Mouse (Mus musculus) forebrain, embryonic 15.5 days (tissue): Measurements from ENCODE around the gene Sf3a3. TPM values are rescaled to one million over a fixed set of nuclear protein-coding genes. Genes with fewer than 3 reads are reported as not detected.
A peak's percentile ranks its signal among the peaks of the same experiment; 100 is the strongest.

ENCODE experiments used
- ATAC-seq: fragments of 200-750 bp; cut with Nextera tagmentation; replicated peaks from 2 replicates; pipeline ENCODE4 v1.8.0; 2017; ENCODE audit warnings: mild to moderate bottlenecking, moderate TSS enrichment, moderate library complexity
- H3K27ac ChIP-seq: fragments of 300-500 bp; sonication (generic); replicated peaks from 2 replicates; pipeline ENCODE4 v1.5.1; 2015; ENCODE audit warnings: mild to moderate bottlenecking, inconsistent platforms
- H3K27me3 ChIP-seq: fragments of 300-500 bp; sonication (generic); 2 replicates; pipeline ENCODE4 v1.6.1; 2015; ENCODE audit warnings: inconsistent platforms
- H3K36me3 ChIP-seq: fragments of 300-500 bp; sonication (generic); 2 replicates; pipeline ENCODE4 v1.6.1; 2015; ENCODE audit warnings: mild to moderate bottlenecking, inconsistent platforms
- H3K4me1 ChIP-seq: fragments of 300-500 bp; sonication (generic); 2 replicates; pipeline ENCODE4 v1.6.1; 2015; ENCODE audit warnings: inconsistent platforms
- H3K4me2 ChIP-seq: fragments of 300-500 bp; sonication (generic); replicated peaks from 2 replicates; pipeline ENCODE4 v1.6.1; 2015; ENCODE audit warnings: mild to moderate bottlenecking, inconsistent platforms
- H3K4me3 ChIP-seq: fragments of 300-500 bp; sonication (generic); 2 replicates; pipeline ENCODE4 v1.5.1; 2015; ENCODE audit warnings: mild to moderate bottlenecking, inconsistent platforms
- H3K9ac ChIP-seq: fragments of 300-500 bp; sonication (generic); replicated peaks from 2 replicates; pipeline ENCODE4 v1.6.1; 2015; ENCODE audit warnings: mild to moderate bottlenecking, inconsistent platforms
- H3K9me3 ChIP-seq: fragments of 300-500 bp; sonication (generic); 2 replicates; pipeline ENCODE4 v1.6.1; 2016; ENCODE audit warnings: inconsistent platforms
- WGBS: fragments of 180-500 bp; shearing (Covaris S2); methylation state at CpG from one replicate; pipeline ENCODE4 v1.1.7; 2015; ENCODE audit warnings: mixed read lengths; 5-methylcytosine and 5-hydroxymethylcytosine counted together
- polyA plus RNA-seq: library from polyadenylated mRNA; unstranded; fragments of >200 nt; fragmentation: Nextera tagmentation; extraction: Ambion mirVana; gene quantifications from 2 replicates; pipeline ENCODE4 v1.2.1, GENCODE M21; 2015

The Sf3a3 gene
- 132 and 133 TPM in 2 replicates for polyA plus RNA-seq

DNA sequence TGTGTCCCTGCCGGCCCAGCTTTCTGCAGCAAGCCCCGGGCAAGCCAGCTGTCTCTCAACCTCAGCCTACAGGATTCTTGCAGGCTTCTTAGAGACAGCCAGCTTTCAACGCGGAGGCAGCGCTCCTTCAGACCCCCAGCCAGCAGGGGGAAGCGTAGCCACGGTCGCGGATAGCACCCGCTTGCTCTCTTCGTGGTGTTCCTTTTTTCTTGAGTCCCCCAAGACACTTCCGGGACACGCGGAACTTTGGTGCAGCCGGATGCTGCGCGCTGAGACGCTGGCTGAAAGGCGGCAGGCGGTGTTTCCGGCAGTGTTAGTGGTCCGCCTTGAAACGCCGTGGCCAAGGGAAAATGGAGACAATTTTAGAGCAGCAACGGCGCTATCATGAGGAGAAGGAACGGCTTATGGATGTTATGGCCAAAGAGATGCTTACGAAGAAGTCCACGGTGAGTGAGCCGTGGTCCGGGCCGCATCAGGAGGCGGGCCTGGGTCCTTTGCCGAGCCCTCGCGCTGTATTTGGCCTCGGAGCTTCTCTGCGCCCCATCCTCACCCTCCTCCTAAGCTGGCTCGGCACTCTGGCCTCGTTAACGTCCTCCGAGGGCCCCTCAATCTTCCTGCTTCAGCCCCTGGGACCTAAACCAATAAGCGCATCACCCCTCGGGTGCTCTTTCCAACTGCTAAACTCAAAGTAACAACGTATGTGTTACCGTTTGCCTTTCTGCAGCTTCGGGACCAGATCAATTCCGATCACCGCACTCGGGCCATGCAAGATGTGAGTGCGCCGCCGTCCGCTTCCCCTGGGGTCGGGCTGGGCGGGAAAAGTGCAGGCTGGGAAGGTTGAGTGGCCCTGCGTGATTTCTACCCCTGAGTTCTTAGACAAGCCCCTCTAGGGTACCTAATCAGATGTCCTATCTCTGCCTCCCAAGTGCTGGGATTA is at the start of gene Sf3a3:
Sf3a3 (plus strand) TSS at position 232 of the 937 bp plus-strand sequence.
- peak within 1 kb of the TSS; percentile 81 for H3K27ac ChIP-seq
- H3K4me2 ChIP-seq: peak within 1 kb of the TSS; percentile 94
- H3K9me3 ChIP-seq: no peaks in the 10 kb centered on the region
- peak within 1 kb of the TSS; percentile 96 for H3K9ac ChIP-seq
- peaks cover 17% of the 10 kb centered on the region for H3K4me1 ChIP-seq
- peaks cover 33% of the 10 kb centered on the region for H3K36me3 ChIP-seq
- peak within 1 kb of the TSS; percentile 91 for H3K4me3 ChIP-seq
- peaks cover 6% of the 10 kb centered on the region; the same call in 1 of the 2 replicates for H3K27me3 ChIP-seq
- peak; percentile 96 for ATAC-seq
- under 1% methylated on average over 57 of the region's 57 CpGs for WGBS

DNA sequence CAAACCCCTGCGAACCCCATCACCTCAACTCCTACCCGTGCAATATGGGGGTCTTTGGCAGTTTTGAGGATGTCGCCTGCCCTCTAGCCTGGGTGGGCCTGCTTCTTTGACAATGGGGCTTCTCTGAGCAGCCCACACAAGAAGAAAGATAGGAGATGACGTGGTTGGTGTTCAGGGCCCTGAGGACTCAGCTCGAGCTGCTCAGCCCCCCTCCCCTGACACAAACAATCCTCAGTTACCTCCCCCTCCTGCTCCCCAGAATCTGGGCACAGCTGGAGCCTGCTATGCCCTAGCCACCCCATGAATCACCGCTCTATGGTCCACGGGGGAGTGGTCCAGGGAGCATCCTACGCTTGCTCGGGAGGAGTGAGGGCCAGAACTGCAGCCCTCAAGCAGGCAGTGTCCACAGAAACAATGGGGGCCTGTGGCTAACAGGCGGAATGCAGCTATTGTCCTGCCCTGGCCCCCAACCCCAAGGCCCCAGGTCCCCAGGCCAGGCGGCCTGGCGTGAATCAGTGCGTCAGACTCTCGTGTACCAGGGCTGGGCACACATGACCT is 47.0 kb upstream of the Sf3a3 start:
- WGBS: 28% methylated on average over 14 of the region's 14 CpGs
- no peaks in the 10 kb centered on the region for H3K9me3 ChIP-seq
- H3K36me3 ChIP-seq: no peaks in the 10 kb centered on the region
- peaks cover 24% of the 10 kb centered on the region; the same call in 1 of the 2 replicates for H3K27me3 ChIP-seq
- H3K4me1 ChIP-seq: peaks cover 49% of the 10 kb centered on the region
- H3K9ac ChIP-seq: no peak overlapping the region
- ATAC-seq: no peak
- no peak overlapping the region for H3K4me2 ChIP-seq
- H3K27ac ChIP-seq: no peak overlapping the region
- H3K4me3 ChIP-seq: no peak overlapping the region

DNA sequence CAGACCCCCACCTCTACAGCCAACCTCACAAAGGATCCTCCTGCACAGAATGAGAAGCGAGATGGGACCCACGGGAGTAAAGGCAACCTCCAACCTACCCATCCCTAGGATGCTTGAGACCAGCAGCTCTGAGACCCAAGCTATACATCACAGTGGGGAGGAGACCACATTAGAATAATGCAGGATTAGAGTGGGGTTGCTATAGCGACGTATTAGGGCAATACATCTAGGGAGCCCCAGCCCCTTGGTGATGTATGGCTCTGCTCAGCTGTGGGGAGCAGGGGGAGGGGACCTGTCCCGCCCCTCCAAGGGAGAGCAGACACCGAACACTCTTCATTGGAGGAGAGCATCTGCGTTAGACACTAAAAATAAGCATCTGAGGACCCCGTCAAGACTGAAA is 46.5 kb upstream of the Sf3a3 start:
- Histone ChIP-seq H3K9me3 (no peaks in the 10 kb centered on the region), H3K4me1 (peaks cover 51% of the 10 kb centered on the region), H3K27me3 (peaks cover 18% of the 10 kb centered on the region; the same call in 1 of the 2 replicates), H3K36me3 (no peaks in the 10 kb centered on the region), H3K4me3 (no peak overlapping the region), H3K4me2 (no peak overlapping the region), H3K9ac (no peak overlapping the region), H3K27ac (no peak overlapping the region)
- 9% methylated on average over 8 of the region's 8 CpGs for WGBS
- no peak for ATAC-seq

DNA sequence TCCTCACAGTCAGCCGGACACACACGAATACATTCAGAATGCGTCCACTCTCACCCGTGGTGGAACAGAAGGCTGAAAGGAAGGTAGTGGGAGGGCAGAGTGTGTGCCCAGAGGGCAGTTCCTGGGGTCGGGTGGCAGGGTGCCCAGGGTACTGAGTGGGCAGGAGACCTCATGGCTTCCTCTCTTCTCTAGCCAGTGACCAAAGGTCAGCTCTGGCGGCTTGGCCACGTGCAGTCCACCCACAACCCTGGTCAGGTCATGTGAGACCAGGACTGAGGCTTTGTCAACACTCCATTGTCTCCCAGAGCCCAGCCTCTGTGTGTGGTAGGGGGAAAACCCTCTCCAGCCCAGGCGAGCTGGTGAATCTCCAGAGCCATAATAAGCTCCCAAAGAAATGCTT is 44.3 kb upstream of the Sf3a3 start:
- H3K9ac ChIP-seq: no peak overlapping the region
- no peak overlapping the region for H3K4me2 ChIP-seq
- H3K36me3 ChIP-seq: no peaks in the 10 kb centered on the region
- peaks cover 17% of the 10 kb centered on the region; the same call in 1 of the 2 replicates for H3K27me3 ChIP-seq
- 67% methylated on average over 8 of the region's 8 CpGs for WGBS
- ATAC-seq: no peak
- no peaks in the 10 kb centered on the region for H3K9me3 ChIP-seq
- peaks cover 51% of the 10 kb centered on the region for H3K4me1 ChIP-seq
- H3K27ac ChIP-seq: no peak overlapping the region
- no peak overlapping the region for H3K4me3 ChIP-seq

DNA sequence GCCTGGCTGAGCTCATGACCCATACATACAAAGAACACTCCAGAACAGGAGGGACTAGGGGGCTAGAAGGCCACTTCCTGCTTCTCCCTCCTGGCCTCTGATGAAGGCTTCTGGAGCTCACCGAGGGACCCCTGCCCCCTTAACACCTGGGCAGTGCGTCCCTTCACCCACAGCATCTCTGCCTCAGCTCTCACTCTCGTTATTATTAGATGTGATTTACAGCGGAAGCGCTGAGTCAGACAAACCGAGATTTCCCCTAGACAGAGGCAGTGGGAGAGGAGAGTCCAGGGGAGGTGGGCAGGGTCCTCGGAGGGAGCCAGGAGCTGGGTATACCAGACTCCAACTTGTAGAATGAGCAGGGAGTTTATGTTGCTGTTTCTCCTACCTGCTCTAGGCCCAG is 43.0 kb upstream of the Sf3a3 start:
- peaks cover 51% of the 10 kb centered on the region for H3K4me1 ChIP-seq
- no peak overlapping the region for H3K4me2 ChIP-seq
- H3K9ac ChIP-seq: no peak overlapping the region
- H3K9me3 ChIP-seq: no peaks in the 10 kb centered on the region
- no peak overlapping the region for H3K4me3 ChIP-seq
- H3K27me3 ChIP-seq: peaks cover 14% of the 10 kb centered on the region; the same call in 1 of the 2 replicates
- peak overlapping the region; percentile 95 for H3K27ac ChIP-seq
- ATAC-seq: no peak
- 30% methylated on average over 7 of the region's 7 CpGs for WGBS
- peaks cover 3% of the 10 kb centered on the region; the same call in 1 of the 2 replicates for H3K36me3 ChIP-seq

DNA sequence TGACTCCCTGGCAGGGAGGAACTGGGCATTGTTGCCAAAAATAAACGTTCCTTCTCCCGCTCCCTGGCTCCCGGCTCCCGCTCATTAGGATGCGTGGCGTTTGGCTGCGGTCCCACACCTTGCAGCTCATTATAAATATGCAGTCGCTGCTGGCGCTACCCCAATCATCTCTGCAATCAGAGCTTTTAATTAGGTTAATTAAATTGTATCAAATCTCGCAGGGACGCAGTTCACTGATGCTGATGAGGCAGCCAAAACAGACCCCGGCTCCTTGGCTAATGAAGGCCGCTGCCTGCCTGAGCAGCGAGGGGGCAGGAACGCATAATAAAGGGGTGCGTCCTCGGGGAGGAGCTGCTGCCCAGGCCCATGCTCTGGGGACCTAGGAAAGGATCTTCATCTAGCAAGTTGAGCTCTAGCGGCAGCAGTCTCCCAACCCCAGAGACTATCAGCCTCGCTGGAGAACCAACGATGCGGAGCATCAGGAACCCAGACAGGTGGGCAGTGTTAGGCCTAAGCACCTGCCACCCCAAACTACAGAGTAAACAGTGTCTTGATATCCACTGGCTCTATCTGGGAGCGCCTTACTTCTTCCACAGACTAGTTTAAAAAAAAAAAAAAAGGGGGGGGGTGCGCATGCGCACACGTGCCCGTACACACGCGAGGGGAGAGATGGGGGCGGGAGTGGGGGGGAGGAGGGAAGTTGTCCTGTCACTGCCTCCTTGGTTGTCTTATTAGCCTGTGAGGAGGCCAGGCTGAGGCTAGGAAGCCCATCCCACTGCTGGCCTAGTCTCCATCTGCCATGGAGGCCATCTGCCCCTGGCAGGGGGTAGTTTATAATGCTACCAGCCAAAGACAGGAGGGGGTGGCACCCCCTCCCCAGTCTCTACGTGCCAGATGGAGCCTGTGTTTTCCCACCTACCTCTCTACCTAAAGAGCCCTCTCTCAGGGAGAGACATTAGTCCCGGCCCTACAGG is 41.9 kb upstream of the Sf3a3 start:
- peak overlapping the region; percentile 40 for H3K9ac ChIP-seq
- H3K4me2 ChIP-seq: peak overlapping the region; percentile 56
- H3K9me3 ChIP-seq: no peaks in the 10 kb centered on the region
- peak; percentile 77 for ATAC-seq
- H3K27me3 ChIP-seq: peaks cover 9% of the 10 kb centered on the region; the same call in 1 of the 2 replicates
- H3K4me1 ChIP-seq: peaks cover 49% of the 10 kb centered on the region
- WGBS: 1% methylated on average over 27 of the region's 31 CpGs
- peak overlapping the region; percentile 95 for H3K27ac ChIP-seq
- peaks cover 4% of the 10 kb centered on the region; the same call in 1 of the 2 replicates for H3K36me3 ChIP-seq
- peak overlapping the region; percentile 26 for H3K4me3 ChIP-seq

DNA sequence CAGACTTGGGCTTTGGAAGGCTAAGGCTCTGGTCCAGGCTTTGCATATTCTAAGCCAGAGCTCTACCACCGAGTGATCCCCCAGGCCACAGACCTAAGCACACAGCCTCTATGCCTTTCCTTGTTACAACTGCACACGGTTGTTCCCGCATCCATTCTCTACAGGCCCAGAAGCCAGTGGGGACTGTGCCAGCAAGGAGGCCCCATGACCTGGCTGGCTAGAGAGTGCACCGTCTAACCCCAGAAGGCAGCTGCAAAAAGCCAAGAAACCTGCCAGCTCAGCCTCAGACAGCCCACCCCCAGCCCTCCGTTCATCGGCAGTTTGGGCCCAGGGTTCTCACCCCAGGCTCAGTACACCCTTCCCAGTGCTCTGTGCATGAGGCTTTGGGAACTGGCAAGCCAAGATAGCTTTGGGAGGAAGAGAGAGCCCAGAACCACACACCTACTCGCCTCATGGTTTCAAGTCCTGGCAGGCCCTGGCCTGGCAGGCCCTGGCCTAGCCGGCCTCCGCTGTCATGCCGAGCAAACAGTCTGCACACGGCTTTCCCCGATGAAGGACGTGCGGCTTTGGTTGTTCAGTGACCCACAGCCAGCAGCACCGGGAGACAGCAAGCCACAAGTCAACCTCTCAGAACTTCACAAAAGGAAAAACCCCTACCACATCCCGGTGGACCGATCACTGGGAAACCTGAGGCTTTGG is 40.1 kb upstream of the Sf3a3 start:
- H3K9ac ChIP-seq: no peak overlapping the region
- H3K4me3 ChIP-seq: no peak overlapping the region
- peaks cover 41% of the 10 kb centered on the region for H3K4me1 ChIP-seq
- 0 out of 2 replicates have a peak, but pooled peaks cover 5% of the 10 kb centered on the region for H3K27me3 ChIP-seq
- peaks cover 18% of the 10 kb centered on the region for H3K36me3 ChIP-seq
- H3K4me2 ChIP-seq: no peak overlapping the region
- ATAC-seq: no peak
- 0 out of 2 replicates have a peak overlapping the region, but pooled peaks have one; percentile 95 for H3K27ac ChIP-seq
- H3K9me3 ChIP-seq: no peaks in the 10 kb centered on the region
- WGBS: 56% methylated on average over 17 of the region's 17 CpGs

DNA sequence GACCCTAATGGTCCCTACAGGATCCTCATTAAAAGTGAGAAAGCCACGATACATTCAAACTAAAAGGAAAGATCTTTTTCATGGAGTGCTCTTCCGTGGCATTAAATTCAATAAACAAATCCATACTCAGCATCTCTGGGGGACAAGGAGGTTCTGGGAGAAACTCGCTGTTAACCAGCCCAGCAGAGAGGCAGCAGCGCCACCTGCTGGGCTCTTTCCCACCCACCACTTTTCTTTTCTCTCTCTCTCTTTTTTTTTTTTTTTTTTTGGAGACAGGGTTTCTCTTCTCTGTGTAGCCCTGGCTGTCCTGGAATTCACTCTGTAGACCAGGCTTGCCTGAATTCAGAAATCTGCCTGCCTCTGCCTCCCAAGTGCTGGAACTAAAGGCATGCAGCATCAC is 39.5 kb upstream of the Sf3a3 start:
- 0 out of 2 replicates have a peak, but pooled peaks cover 5% of the 10 kb centered on the region for H3K27me3 ChIP-seq
- H3K9ac ChIP-seq: no peak overlapping the region
- peaks cover 24% of the 10 kb centered on the region for H3K36me3 ChIP-seq
- no peak overlapping the region for H3K4me3 ChIP-seq
- 0 out of 2 replicates have a peak, but pooled peaks have one; percentile 15 for ATAC-seq
- no peak overlapping the region for H3K4me2 ChIP-seq
- 3% methylated on average over 4 of the region's 4 CpGs for WGBS
- 0 out of 2 replicates have a peak overlapping the region, but pooled peaks have one; percentile 95 for H3K27ac ChIP-seq
- H3K9me3 ChIP-seq: no peaks in the 10 kb centered on the region
- peaks cover 41% of the 10 kb centered on the region for H3K4me1 ChIP-seq

DNA sequence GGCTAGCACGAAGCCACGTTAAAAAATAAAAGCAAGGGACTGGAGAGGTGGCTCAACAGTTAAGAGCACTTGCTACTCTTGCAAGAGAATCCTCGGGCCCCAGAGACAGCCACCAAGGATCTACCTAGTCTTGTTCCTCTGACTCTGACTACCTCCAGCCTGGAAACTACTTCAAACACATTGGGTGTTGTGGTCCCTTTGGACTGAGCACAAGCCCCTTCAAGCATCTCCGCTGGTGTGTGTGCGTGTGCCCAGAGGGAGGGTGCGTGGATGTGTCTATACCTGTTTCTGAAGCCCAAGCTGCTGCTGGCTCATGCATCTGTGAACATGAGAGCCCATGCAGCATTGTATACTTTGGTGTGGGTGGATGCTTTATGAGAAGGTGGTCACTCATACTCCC is 38.6 kb upstream of the Sf3a3 start:
- H3K4me2 ChIP-seq: no peak overlapping the region
- 86% methylated on average over 6 of the region's 6 CpGs for WGBS
- peaks cover 40% of the 10 kb centered on the region for H3K4me1 ChIP-seq
- no peak overlapping the region for H3K27ac ChIP-seq
- H3K9ac ChIP-seq: no peak overlapping the region
- peaks cover 32% of the 10 kb centered on the region for H3K36me3 ChIP-seq
- no peak for ATAC-seq
- no peak overlapping the region for H3K4me3 ChIP-seq
- H3K9me3 ChIP-seq: no peaks in the 10 kb centered on the region
- 0 out of 2 replicates have a peak, but pooled peaks cover 4% of the 10 kb centered on the region for H3K27me3 ChIP-seq

DNA sequence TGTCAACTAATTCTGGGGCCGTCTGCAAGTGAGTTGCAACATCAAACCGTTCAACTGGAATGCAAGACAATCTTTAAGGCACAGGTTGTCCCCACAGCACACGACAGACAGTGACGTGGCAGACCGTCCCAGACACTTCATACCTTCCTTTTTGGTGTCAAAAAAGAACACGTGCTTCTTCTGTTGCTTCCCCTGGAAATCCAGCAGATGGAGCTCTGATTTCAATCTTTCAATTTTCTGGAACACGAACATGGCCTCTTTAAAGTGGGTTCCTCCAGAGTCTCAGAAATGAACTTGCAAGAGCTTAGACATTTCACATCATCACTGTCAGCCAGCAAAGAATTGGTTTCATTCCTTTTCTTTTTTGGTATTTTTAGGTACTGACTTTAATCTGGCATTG is 32.3 kb upstream of the Sf3a3 start:
- H3K36me3 ChIP-seq: peaks cover 70% of the 10 kb centered on the region
- H3K4me1 ChIP-seq: no peaks in the 10 kb centered on the region
- ATAC-seq: no peak
- no peaks in the 10 kb centered on the region for H3K27me3 ChIP-seq
- WGBS: 54% methylated on average over 7 of the region's 7 CpGs
- no peak overlapping the region for H3K4me3 ChIP-seq
- H3K4me2 ChIP-seq: no peak overlapping the region
- H3K9ac ChIP-seq: no peak overlapping the region
- no peaks in the 10 kb centered on the region for H3K9me3 ChIP-seq
- H3K27ac ChIP-seq: no peak overlapping the region

DNA sequence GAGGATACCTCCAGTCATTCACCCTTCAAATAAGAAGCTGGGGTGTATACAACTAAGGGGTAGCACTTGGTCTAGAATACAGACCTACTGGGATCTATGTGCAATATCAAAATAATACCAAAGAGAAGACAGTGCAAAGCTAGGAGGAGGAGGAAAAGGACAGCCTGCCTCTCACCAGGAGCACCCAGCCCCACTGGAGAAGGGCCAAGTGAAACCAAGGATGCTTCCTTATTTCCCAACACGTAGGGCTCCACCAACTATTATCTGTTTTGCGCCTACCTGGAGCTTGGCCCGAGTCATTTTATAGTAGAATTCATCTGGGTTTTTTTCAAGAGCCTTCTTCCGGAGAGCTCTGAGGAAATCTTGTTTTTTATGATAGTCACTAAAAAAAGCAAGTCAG is 31.1 kb upstream of the Sf3a3 start:
- Histone ChIP-seq H3K4me3 (no peak overlapping the region), H3K9ac (no peak overlapping the region), H3K27ac (no peak overlapping the region), H3K4me2 (no peak overlapping the region), H3K27me3 (no peaks in the 10 kb centered on the region), H3K36me3 (peaks cover 64% of the 10 kb centered on the region), H3K4me1 (no peaks in the 10 kb centered on the region), H3K9me3 (no peaks in the 10 kb centered on the region)
- WGBS: 95% methylated on average over 4 of the region's 4 CpGs
- ATAC-seq: no peak
